Mouse (Mus musculus) midbrain, embryonic 14.5 days (tissue): ENCODE data around the gene Madd. TPM values are rescaled to one million over a fixed set of nuclear protein-coding genes. Genes with fewer than 3 reads are reported as not detected.

Experiments used
- ATAC-seq: fragments of 200-750 bp; cut with Nextera tagmentation; 2 replicates; pipeline ENCODE4 v1.8.0; 2017; ENCODE audit warnings: moderate number of reproducible peaks, moderate library complexity; ENCODE audit not compliant: low FRiP score, low TSS enrichment
- DNase-seq: peaks from one replicate; pipeline ENCODE4 v3.0.0-alpha.2; 2015
- H3K27ac ChIP-seq: fragments of 300-500 bp; sonication (generic); replicated peaks from 2 replicates; pipeline ENCODE4 v1.5.1; 2014; ENCODE audit warnings: mild to moderate bottlenecking, low read depth, low read length, moderate library complexity
- H3K27me3 ChIP-seq: fragments of 300-500 bp; sonication (generic); 2 replicates; pipeline ENCODE4 v1.6.1; 2014; ENCODE audit warnings: low read length, control low read depth, mixed read lengths; ENCODE audit not compliant: control insufficient read depth, insufficient read depth
- H3K36me3 ChIP-seq: fragments of 300-500 bp; sonication (generic); 2 replicates; pipeline ENCODE4 v1.6.1; 2014; ENCODE audit warnings: low read length, control low read depth; ENCODE audit not compliant: control insufficient read depth, insufficient read depth
- H3K4me1 ChIP-seq: fragments of 300-500 bp; sonication (generic); 2 replicates; pipeline ENCODE4 v1.6.1; 2014; ENCODE audit warnings: mild to moderate bottlenecking, antibody characterized with exemption, low read length, control low read depth; ENCODE audit not compliant: control insufficient read depth, insufficient read depth
- H3K4me2 ChIP-seq: fragments of 300-500 bp; sonication (generic); 2 replicates; pipeline ENCODE4 v1.6.1; 2014; ENCODE audit warnings: mild to moderate bottlenecking, low read length, moderate library complexity
- H3K4me3 ChIP-seq: fragments of 300-500 bp; sonication (generic); replicated peaks from 2 replicates; pipeline ENCODE4 v1.5.1; 2014; ENCODE audit warnings: low read depth, low read length
- H3K9ac ChIP-seq: fragments of 300-500 bp; sonication (generic); replicated peaks from 2 replicates; pipeline ENCODE4 v1.6.1; 2014; ENCODE audit warnings: mild to moderate bottlenecking, low read length, moderate library complexity
- H3K9me3 ChIP-seq: fragments of 300-500 bp; sonication (generic); 2 replicates; pipeline ENCODE4 v1.6.1; 2016; ENCODE audit warnings: low read length, control low read depth, mixed read lengths; ENCODE audit not compliant: control insufficient read depth
- WGBS: fragments of 180-500 bp; shearing (Covaris S2); extraction: QIAGEN DNeasy Blood & Tissue Kit; methylation state at CpG from one replicate; pipeline ENCODE4 v1.1.7; 2014; 5-methylcytosine and 5-hydroxymethylcytosine counted together
- polyA plus RNA-seq: library from polyadenylated mRNA; unstranded; fragments of >200 nt; fragmentation: Nextera tagmentation; extraction: Ambion mirVana; gene quantifications from 2 replicates; pipeline ENCODE4 v1.2.1, GENCODE M21; 2014

The Madd gene
- polyA plus RNA-seq, 1 experiment from 2014 or later: 56.3 TPM

- no peak for DNase-seq
- Histone ChIP-seq H3K27me3 (no peaks in the 10 kb centered on the region), H3K27ac (no peak overlapping the region), H3K4me3 (no peak overlapping the region), H3K4me2 (no peak overlapping the region), H3K4me1 (no peaks in the 10 kb centered on the region), H3K9ac (no peak overlapping the region), H3K36me3 (peaks cover 95% of the 10 kb centered on the region), H3K9me3 (no peaks in the 10 kb centered on the region)
- 98% methylated on average over 11 of the region's 11 CpGs for WGBS
- no peak for ATAC-seq
These were observed 40.2 kb downstream of the Madd start for GRCm38 (mm10) chr2:91143401-91143800.

- ATAC-seq: no peak
These were observed 40.7 kb downstream of the Madd start for GRCm38 (mm10) chr2:91142920-91143319.

GRCm38 (mm10) chr2:91139764-91140163 lies 43.9 kb downstream of the Madd start:
- WGBS: 75% methylated on average over 8 of the region's 8 CpGs
- Histone ChIP-seq H3K36me3 (peaks cover 86% of the 10 kb centered on the region), H3K4me1 (no peaks in the 10 kb centered on the region), H3K9me3 (no peaks in the 10 kb centered on the region), H3K4me3 (no peak overlapping the region), H3K27me3 (no peaks in the 10 kb centered on the region), H3K27ac (no peak overlapping the region), H3K4me2 (no peak overlapping the region), H3K9ac (no peak overlapping the region)
- no peak for DNase-seq
- ATAC-seq: no peak

More at GRCm38 (mm10) chr2:91142920-91143319, 40.7 kb downstream of the Madd start:
- WGBS: 96% methylated on average over 6 of the region's 6 CpGs
- no peak overlapping the region for H3K27ac ChIP-seq
- H3K4me3 ChIP-seq: no peak overlapping the region
- peaks cover 99% of the 10 kb centered on the region for H3K36me3 ChIP-seq
- H3K9ac ChIP-seq: no peak overlapping the region
- no peak for DNase-seq
- no peak overlapping the region for H3K4me2 ChIP-seq
- no peaks in the 10 kb centered on the region for H3K27me3 ChIP-seq
- no peaks in the 10 kb centered on the region for H3K9me3 ChIP-seq
- H3K4me1 ChIP-seq: no peaks in the 10 kb centered on the region

DNA sequence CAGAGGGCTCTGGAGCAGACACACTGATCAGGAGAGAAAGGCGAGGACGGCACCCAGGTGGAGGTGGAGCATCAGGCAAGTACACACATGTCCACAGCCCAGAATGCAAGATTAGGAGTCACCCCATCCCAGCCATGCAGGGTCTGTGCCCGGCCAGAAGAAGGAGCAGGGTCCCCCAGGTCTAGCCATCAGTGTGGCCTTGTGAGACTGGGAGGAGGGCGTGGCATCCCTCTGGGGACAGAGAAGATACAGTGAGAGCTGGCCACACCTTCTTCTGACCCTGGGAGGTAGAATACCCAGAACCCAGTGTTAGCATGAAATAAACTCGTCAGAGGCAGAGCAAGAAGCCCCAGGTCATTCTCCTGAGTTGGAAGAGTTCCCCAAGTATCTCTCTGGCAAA lies 44.3 kb downstream of the Madd start:
- no peak for DNase-seq
- ATAC-seq: no peak
- peaks cover 82% of the 10 kb centered on the region for H3K36me3 ChIP-seq
- no peaks in the 10 kb centered on the region for H3K4me1 ChIP-seq
- no peak overlapping the region for H3K4me3 ChIP-seq
- no peak overlapping the region for H3K27ac ChIP-seq
- no peaks in the 10 kb centered on the region for H3K9me3 ChIP-seq
- WGBS: 80% methylated on average over 5 of the region's 5 CpGs
- no peak overlapping the region for H3K4me2 ChIP-seq
- no peaks in the 10 kb centered on the region for H3K27me3 ChIP-seq
- no peak overlapping the region for H3K9ac ChIP-seq

- no peak for ATAC-seq
- peaks cover 63% of the 10 kb centered on the region for H3K36me3 ChIP-seq
- no peak overlapping the region for H3K4me3 ChIP-seq
- no peak overlapping the region for H3K27ac ChIP-seq
- 88% methylated on average over 6 of the region's 6 CpGs for WGBS
- no peaks in the 10 kb centered on the region for H3K27me3 ChIP-seq
- no peak overlapping the region for H3K9ac ChIP-seq
- no peaks in the 10 kb centered on the region for H3K4me1 ChIP-seq
- H3K4me2 ChIP-seq: no peak overlapping the region
- no peak for DNase-seq
- H3K9me3 ChIP-seq: no peaks in the 10 kb centered on the region
These were observed 46.2 kb downstream of the Madd start for GRCm38 (mm10) chr2:91137481-91137880.

- Histone ChIP-seq H3K9me3 (no peaks in the 10 kb centered on the region), H3K27ac (no peak overlapping the region), H3K36me3 (peaks cover 56% of the 10 kb centered on the region), H3K4me2 (no peak overlapping the region), H3K4me3 (no peak overlapping the region), H3K9ac (no peak overlapping the region), H3K27me3 (no peaks in the 10 kb centered on the region), H3K4me1 (no peaks in the 10 kb centered on the region)
- ATAC-seq: no peak
- WGBS: 88% methylated on average over 11 of the region's 11 CpGs
- no peak for DNase-seq
These were observed 46.9 kb downstream of the Madd start for GRCm38 (mm10) chr2:91136513-91137412.

- DNase-seq (no peak), ATAC-seq (no peak)
- Histone ChIP-seq H3K4me3 (no peak overlapping the region), H3K27me3 (no peaks in the 10 kb centered on the region), H3K4me1 (no peaks in the 10 kb centered on the region), H3K27ac (no peak overlapping the region), H3K9me3 (no peaks in the 10 kb centered on the region), H3K9ac (no peak overlapping the region), H3K36me3 (peaks cover 10% of the 10 kb centered on the region), H3K4me2 (no peak overlapping the region)
- 93% methylated on average over 3 of the region's 3 CpGs for WGBS
These were observed 51.6 kb downstream of the Madd start for GRCm38 (mm10) chr2:91132035-91132434.

GRCm38 (mm10) chr2:91131251-91131650 lies 52.4 kb downstream of the Madd start:
- Histone ChIP-seq H3K4me2 (no peak overlapping the region), H3K27ac (no peak overlapping the region), H3K36me3 (0 out of 2 replicates have a peak, but pooled peaks cover 2% of the 10 kb centered on the region), H3K4me3 (no peak overlapping the region), H3K9me3 (no peaks in the 10 kb centered on the region), H3K9ac (no peak overlapping the region), H3K4me1 (no peaks in the 10 kb centered on the region), H3K27me3 (no peaks in the 10 kb centered on the region)
- DNase-seq (no peak), ATAC-seq (no peak)
- WGBS: 91% methylated on average over 15 of the region's 15 CpGs

DNA sequence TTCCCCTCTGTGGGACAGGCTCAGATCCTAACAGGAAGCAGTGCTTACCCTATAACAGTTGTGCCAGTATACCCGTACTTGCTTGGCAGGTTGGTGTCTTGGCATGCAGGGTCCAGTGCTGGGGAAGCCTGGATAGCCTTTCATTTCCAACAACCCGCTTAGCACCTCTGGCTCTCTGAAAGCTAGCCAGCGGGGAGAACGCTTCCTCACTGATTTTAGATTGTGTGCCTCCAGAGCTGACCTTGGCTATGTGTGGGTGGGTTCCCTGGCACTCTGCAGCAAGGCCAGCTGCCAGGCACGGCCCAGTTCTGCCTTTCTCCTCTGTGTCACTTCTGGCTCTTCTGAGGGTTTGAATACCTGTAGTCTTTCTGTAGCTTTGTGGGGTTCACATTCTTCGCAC lies 53.5 kb downstream of the Madd start:
- WGBS: 90% methylated on average over 6 of the region's 6 CpGs
- Histone ChIP-seq H3K36me3 (no peaks in the 10 kb centered on the region), H3K4me3 (no peak overlapping the region), H3K9ac (no peak overlapping the region), H3K4me1 (no peaks in the 10 kb centered on the region), H3K4me2 (no peak overlapping the region), H3K27ac (no peak overlapping the region), H3K9me3 (no peaks in the 10 kb centered on the region), H3K27me3 (no peaks in the 10 kb centered on the region)
- ATAC-seq (no peak), DNase-seq (no peak)
